Mouse (Mus musculus): Measurements from ENCODE around the gene Cenpq. TPM values are rescaled to one million over a fixed set of nuclear protein-coding genes. Genes with fewer than 3 reads are reported as not detected.

The Cenpq gene
- polyA plus RNA-seq, 1 experiment, result 1.2 TPM

DNA sequence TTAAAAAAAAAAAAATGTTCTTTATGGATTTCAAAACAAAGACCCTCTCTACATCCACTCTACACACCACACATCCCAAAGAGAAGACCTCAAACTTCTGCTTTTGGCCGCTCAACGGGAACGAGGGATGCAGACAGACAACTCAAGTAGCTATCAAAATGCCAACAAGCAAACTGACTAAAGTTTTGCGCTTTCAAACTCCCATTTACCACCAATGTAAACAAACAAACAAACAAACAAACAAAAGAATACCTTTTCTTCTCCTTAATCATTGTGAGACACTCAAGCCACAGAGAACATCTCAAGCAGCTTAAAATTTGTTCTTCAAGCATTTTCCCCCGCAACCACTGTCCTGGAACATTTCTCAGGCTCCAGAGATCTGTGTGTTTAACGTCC, 55.3 kb downstream of the Cenpq start:
- no peak for TF ChIP-seq GATA1 (IDR thresholded peaks at IDR 0.05; ENCODE audit: low read length)

DNA sequence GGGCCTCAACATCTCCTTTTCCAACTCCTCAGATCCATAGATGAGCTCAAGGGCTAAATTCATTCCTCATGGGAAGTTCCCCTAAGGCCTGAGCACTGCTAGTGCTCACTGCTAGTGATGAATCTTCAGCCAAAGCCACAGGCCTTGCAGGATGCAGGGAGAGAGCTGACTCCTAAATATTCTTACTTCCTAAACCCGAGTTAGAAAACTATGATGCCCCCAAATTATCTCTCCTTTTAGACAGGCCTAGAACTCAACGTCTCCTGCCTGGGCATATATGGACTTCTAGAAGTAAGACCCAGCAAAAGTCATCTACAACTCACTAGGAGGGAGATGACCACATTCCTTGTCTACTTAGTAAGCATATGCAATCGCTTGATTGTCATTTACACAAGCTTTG, 57.1 kb downstream of the Cenpq start:
- no peak for TF ChIP-seq GATA1 (IDR thresholded peaks at IDR 0.05; ENCODE audit: low read length)

DNA sequence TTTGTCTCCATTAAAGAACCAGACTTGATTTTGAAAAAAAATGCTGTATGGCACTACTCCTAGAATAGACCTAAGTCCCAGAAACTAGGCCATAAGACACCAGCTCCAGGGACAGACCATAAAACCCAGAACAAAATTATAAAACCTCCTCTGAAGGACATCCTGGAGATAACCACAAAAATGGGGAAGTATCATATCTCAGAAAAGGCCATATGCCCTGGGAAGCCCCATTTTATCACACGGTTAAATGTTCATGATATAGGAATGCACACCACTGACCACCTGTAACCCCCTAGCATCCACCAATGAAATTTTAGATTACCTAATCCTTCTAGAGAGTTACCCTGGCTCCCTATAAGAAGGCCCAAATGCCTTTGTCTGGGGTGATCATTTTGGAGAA, 59.3 kb downstream of the Cenpq start:
- TF ChIP-seq GATA1 (IDR thresholded peaks at IDR 0.05; ENCODE audit: low read length), result no peak

DNA sequence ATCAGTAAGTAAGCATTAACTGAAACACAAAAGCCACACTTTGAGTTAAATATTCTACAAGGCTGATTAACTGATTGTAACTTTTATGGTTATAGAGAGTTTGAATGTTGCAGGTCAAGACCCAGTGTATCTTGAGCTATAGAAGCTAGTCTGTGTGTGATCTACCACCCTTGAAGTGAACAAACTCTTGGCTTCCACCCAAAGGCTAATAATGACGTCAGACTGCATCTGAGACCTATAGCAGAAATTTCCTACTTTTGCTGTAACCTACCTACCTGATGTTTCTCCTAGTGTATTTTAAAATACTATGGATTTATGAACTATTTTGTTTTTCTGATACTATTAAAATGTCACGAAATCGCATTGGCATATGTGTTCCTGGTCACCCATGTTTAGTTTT, 60.1 kb downstream of the Cenpq start:
- TF ChIP-seq GATA1 (IDR thresholded peaks at IDR 0.05; ENCODE audit: low read length), result no peak

DNA sequence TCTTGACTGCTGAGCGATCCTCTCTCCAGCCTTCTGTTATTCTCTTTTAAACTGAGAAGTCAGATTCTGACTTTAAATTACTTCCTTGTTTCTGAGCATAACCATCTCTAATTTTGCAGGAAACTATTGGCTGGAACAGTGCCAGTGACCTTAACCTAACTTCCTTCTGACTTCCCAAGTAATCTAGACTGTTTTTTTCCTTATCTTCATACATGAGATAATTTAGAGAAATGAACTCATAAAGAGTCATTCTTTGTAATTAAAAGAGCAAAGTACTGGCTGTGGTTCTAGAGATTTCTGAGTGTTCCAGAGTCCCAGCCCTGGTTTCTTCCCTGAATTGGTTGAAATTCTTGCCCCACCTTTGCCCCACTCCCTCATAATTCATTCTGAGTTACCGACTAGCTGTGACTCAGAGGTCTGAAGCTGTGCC, 61.2 kb downstream of the Cenpq start:
- TF ChIP-seq GATA1 (IDR thresholded peaks at IDR 0.05; ENCODE audit: low read length), result no peak

Other genes with a start within 250 kb of the Cenpq start
- not detected in 2 replicates for gene Esp1, start 207.9 kb downstream of the Cenpq start, polyA plus RNA-seq (2012)
- gene Crisp2, start 128.0 kb downstream of the Cenpq start, polyA plus RNA-seq (2012), result 0.03 TPM in 1 of 2 replicates, not detected in the other
- 10.4 and 11.8 TPM in 2 replicates for gene Rhag, start 123.9 kb downstream of the Cenpq start, polyA plus RNA-seq (2012)
- 0.08 TPM in 1 of 2 replicates, not detected in the other for gene 9130008F23Rik, start 54.5 kb downstream of the Cenpq start, polyA plus RNA-seq (2012)
- not detected in 2 replicates for gene Glyatl3, start 20.7 kb downstream of the Cenpq start, polyA plus RNA-seq (2012)
- 2.1 and 2.4 TPM in 2 replicates for gene Mut, start 362 bp downstream of the Cenpq start, polyA plus RNA-seq (2012)

All from G1E-ER4 (cell line).